Comparison of ENCODE assay signal across 1 mouse cellular context in the genomic region with DNA sequence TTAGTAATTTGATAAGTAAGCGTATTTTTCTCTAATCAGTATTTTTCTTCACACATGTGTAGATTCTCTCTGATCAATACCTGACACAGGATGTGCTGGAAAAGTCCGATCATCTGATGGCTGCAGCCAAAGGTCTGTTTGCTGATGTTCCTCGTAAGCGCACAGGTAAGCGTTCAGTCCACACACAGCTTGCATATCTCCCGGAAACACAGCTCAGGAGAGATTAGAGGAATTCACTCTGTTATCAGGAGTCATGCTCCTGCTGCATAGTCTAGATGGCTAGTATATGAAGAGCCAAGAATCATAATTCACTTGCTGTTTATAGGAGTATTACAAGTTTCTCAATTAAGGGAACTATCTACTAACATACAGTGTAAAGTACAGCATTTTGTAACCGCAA.
TF ChIP-seq lines count a peak whose summit lies in the region.

No protein-coding gene starts in this region.

TF ChIP-seq in MEL, 35 proteins besides CTCF, POLR2A, EP300 and RAD21 (continued from another document):
- TF ChIP-seq TAL1 (IDR thresholded peaks at IDR 0.05; ENCODE audit: low read length), result peak; percentile 79
- peak; percentile 98 for TF ChIP-seq GATA1 (IDR thresholded peaks at IDR 0.05; ENCODE audit: low read depth, low read length)
- peak; percentile 99 for TF ChIP-seq TCF12 (IDR thresholded peaks at IDR 0.05; ENCODE audit: low read depth, low read length)
- TF ChIP-seq USF1 (IDR thresholded peaks at IDR 0.05; ENCODE audit: low read depth, low read length), result no peak
- TF ChIP-seq POLR2AphosphoS5 (IDR thresholded peaks at IDR 0.05; ENCODE audit: borderline replicate concordance, low read depth, low read length), result no peak
- 0 out of 2 replicates have a peak, but pooled peaks have one; percentile 34 for TF ChIP-seq MYC (IDR thresholded peaks at IDR 0.05; ENCODE audit: low read depth, low read length)
- TF ChIP-seq SIN3A (IDR thresholded peaks at IDR 0.05; ENCODE audit: low read length), result peak; percentile 53; the same call in 1 of the 2 replicates
- TF ChIP-seq ZMIZ1 (IDR thresholded peaks at IDR 0.05; ENCODE audit: low read depth, low read length), result no peak
- peak; percentile 62 for TF ChIP-seq MXI1 (IDR thresholded peaks at IDR 0.05; ENCODE audit: low read depth, low read length)
- TF ChIP-seq KAT2A (conservative IDR thresholded peaks at IDR 0.05; ENCODE audit: low read depth, low read length), result no peak
